Mouse (Mus musculus) bone marrow macrophage, adult 2 months (primary cell): Measurements from ENCODE around the gene Olfr213. TPM values are rescaled to one million over a fixed set of nuclear protein-coding genes. Genes with fewer than 3 reads are reported as not detected.

Source experiments
- H3K27ac ChIP-seq: 2 replicates; pipeline ENCODE4 v1.5.1; 2012; ENCODE audit warnings: low read depth, low read length; ENCODE audit not compliant: insufficient read depth
- H3K4me1 ChIP-seq: 2 replicates; pipeline ENCODE4 v1.6.1; 2012; ENCODE audit warnings: low read length; ENCODE audit not compliant: control insufficient read depth, insufficient read depth
- H3K4me3 ChIP-seq: 2 replicates; pipeline ENCODE4 v1.5.1; 2012; ENCODE audit warnings: mild to moderate bottlenecking, low read length, moderate library complexity; ENCODE audit not compliant: insufficient read depth
- CTCF ChIP-seq: IDR thresholded peaks from 2 replicates; pipeline ENCODE4 v1.5.1; 2012; ENCODE audit warnings: low read depth, mild to moderate bottlenecking, low read length, moderate library complexity
- POLR2A ChIP-seq: IDR thresholded peaks from 2 replicates; pipeline ENCODE4 v1.6.1; 2012; ENCODE audit warnings: mild to moderate bottlenecking, low read depth, low read length, borderline replicate concordance
- polyA plus RNA-seq: library from polyadenylated mRNA; stranded (reverse); fragments of >200 nt; gene quantifications from 2 replicates; pipeline ENCODE4 v1.2.4, GENCODE M21; 2012; ENCODE audit not compliant: missing spikeins, insufficient read depth, insufficient read length

The Olfr213 gene
- polyA plus RNA-seq, 1 experiment, result not detected

GRCm38 (mm10) chr6:116584095-116584494 lies 45.8 kb downstream of the Olfr213 start, which contains the start of gene Olfr215:
Olfr215 (minus strand) TSS chr6:116584195.
- TF ChIP-seq POLR2A (no peak), CTCF (no peak)
- Histone ChIP-seq H3K4me1 (no peaks in the 10 kb centered on the region), H3K27ac (no peak within 1 kb of the TSS), H3K4me3 (no peak within 1 kb of the TSS)

Other genes with a start within 250 kb of the Olfr213 start
- 32.1 and 33.3 TPM in 2 replicates for gene March8, start 200.4 kb upstream of the Olfr213 start, polyA plus RNA-seq
- 43.6 and 46.3 TPM in 2 replicates for gene Alox5, start 77.3 kb upstream of the Olfr213 start, polyA plus RNA-seq
- not detected in 2 replicates for gene Olfr211, start 49.4 kb upstream of the Olfr213 start, polyA plus RNA-seq
- gene Olfr212, start 31.9 kb upstream of the Olfr213 start, polyA plus RNA-seq, result not detected in 2 replicates
- gene Gm5580, start 12.7 kb downstream of the Olfr213 start, polyA plus RNA-seq, result not detected in 2 replicates
- gene Olfr214, start 15.8 kb downstream of the Olfr213 start, polyA plus RNA-seq, result not detected in 2 replicates
- not detected in 2 replicates for gene Olfr215, start 45.7 kb downstream of the Olfr213 start, polyA plus RNA-seq
- 26.7 and 31.5 TPM in 2 replicates for gene Zfp422, start 90.5 kb downstream of the Olfr213 start, polyA plus RNA-seq
- gene Depp1, start 112.2 kb downstream of the Olfr213 start, polyA plus RNA-seq, result 0.61 TPM in 1 of 2 replicates, not detected in the other
- gene Rassf4, start 135.5 kb downstream of the Olfr213 start, polyA plus RNA-seq, result 388 and 401 TPM in 2 replicates
- 0.09 TPM in 1 of 2 replicates, not detected in the other for gene Tmem72, start 178.5 kb downstream of the Olfr213 start, polyA plus RNA-seq